Mouse (Mus musculus) liver, postnatal 0 days (tissue): Measurements from ENCODE around the gene Hist1h3f. TPM values are rescaled to one million over a fixed set of nuclear protein-coding genes. Genes with fewer than 3 reads are reported as not detected.
A peak's percentile ranks its signal among the peaks of the same experiment; 100 is the strongest.

Source experiments
- ATAC-seq: fragments of 200-750 bp; cut with Nextera tagmentation; 2 replicates; pipeline ENCODE4 v1.8.0; 2017; ENCODE audit warnings: mild to moderate bottlenecking, moderate library complexity
- DNase-seq: peaks from one replicate; pipeline ENCODE4 v3.0.0-alpha.2; 2016
- H3K27ac ChIP-seq: fragments of 300-500 bp; sonication (generic); 2 replicates; pipeline ENCODE4 v1.5.1; 2014; ENCODE audit warnings: antibody characterized with exemption, moderate library complexity, mild to moderate bottlenecking, low read depth
- H3K27me3 ChIP-seq: fragments of 300-500 bp; sonication (generic); 2 replicates; pipeline ENCODE4 v1.6.1; 2014; ENCODE audit warnings: low read length, control low read depth, mixed read lengths; ENCODE audit not compliant: insufficient read depth
- H3K36me3 ChIP-seq: fragments of 300-500 bp; sonication (generic); replicated peaks from 2 replicates; pipeline ENCODE4 v1.6.1; 2014; ENCODE audit warnings: mild to moderate bottlenecking, control low read depth, low read length, moderate library complexity, mixed read lengths; ENCODE audit not compliant: insufficient read depth
- H3K4me1 ChIP-seq: fragments of 300-500 bp; sonication (generic); 2 replicates; pipeline ENCODE4 v1.6.1; 2014; ENCODE audit warnings: antibody characterized with exemption, mild to moderate bottlenecking, control low read depth; ENCODE audit not compliant: insufficient read depth
- H3K4me2 ChIP-seq: fragments of 300-500 bp; sonication (generic); 2 replicates; pipeline ENCODE4 v1.6.1; 2014; ENCODE audit warnings: low read depth, mild to moderate bottlenecking, low read length, moderate library complexity, mixed read lengths
- H3K4me3 ChIP-seq: fragments of 300-500 bp; sonication (generic); 2 replicates; pipeline ENCODE4 v1.5.1; 2014; ENCODE audit warnings: low read depth, low read length
- H3K9ac ChIP-seq: fragments of 300-500 bp; sonication (generic); replicated peaks from 2 replicates; pipeline ENCODE4 v1.6.1; 2014; ENCODE audit warnings: mild to moderate bottlenecking, moderate library complexity
- H3K9me3 ChIP-seq: fragments of 300-500 bp; sonication (generic); 2 replicates; pipeline ENCODE4 v1.6.1; 2016; ENCODE audit warnings: mild to moderate bottlenecking, control low read depth, low read length, mixed read lengths
- CTCF ChIP-seq: sonication (generic); IDR thresholded peaks from 2 replicates; pipeline ENCODE4 v1.5.1; 2016; ENCODE audit warnings: antibody characterized with exemption, low read depth
- EP300 ChIP-seq: IDR thresholded peaks from 2 replicates; pipeline ENCODE4 v1.6.1; 2016; ENCODE audit warnings: antibody characterized with exemption, low read depth, mild to moderate bottlenecking
- WGBS: fragments of 180-500 bp; shearing (Covaris S2); extraction: QIAGEN DNeasy Blood & Tissue Kit; methylation state at CpG from one replicate; pipeline ENCODE4 v1.1.7; 2014; ENCODE audit not compliant: insufficient replicate concordance; 5-methylcytosine and 5-hydroxymethylcytosine counted together
- polyA plus RNA-seq: library from polyadenylated mRNA; unstranded; fragments of >200 nt; fragmentation: Nextera tagmentation; extraction: Ambion mirVana; gene quantifications from 2 replicates; pipeline ENCODE4 v1.2.1, GENCODE M21; 2015

Gene Hist1h3f
- polyA plus RNA-seq, 1 experiment from 2014 or later = 1.5 TPM

GRCm38 (mm10) chr13:23506351-23506750, 37.5 kb upstream of the Hist1h3f start:
- H3K27ac ChIP-seq = no peak overlapping the region
- H3K4me1 ChIP-seq = peaks cover 17% of the 10 kb centered on the region
- no peaks in the 10 kb centered on the region for H3K27me3 ChIP-seq
- no peak overlapping the region; the same call in 1 of the 2 replicates for H3K9ac ChIP-seq
- DNase-seq (peak; percentile 78), ATAC-seq (peak; percentile 73)
- peak overlapping the region; percentile 76 for H3K4me2 ChIP-seq
- H3K4me3 ChIP-seq = peak overlapping the region; percentile 36; the same call in 1 of the 2 replicates
- 4% methylated on average over 13 of the region's 13 CpGs for WGBS
- no peaks in the 10 kb centered on the region for H3K9me3 ChIP-seq
- TF ChIP-seq EP300 = no peak
- TF ChIP-seq CTCF = no peak
- no peaks in the 10 kb centered on the region for H3K36me3 ChIP-seq

DNA sequence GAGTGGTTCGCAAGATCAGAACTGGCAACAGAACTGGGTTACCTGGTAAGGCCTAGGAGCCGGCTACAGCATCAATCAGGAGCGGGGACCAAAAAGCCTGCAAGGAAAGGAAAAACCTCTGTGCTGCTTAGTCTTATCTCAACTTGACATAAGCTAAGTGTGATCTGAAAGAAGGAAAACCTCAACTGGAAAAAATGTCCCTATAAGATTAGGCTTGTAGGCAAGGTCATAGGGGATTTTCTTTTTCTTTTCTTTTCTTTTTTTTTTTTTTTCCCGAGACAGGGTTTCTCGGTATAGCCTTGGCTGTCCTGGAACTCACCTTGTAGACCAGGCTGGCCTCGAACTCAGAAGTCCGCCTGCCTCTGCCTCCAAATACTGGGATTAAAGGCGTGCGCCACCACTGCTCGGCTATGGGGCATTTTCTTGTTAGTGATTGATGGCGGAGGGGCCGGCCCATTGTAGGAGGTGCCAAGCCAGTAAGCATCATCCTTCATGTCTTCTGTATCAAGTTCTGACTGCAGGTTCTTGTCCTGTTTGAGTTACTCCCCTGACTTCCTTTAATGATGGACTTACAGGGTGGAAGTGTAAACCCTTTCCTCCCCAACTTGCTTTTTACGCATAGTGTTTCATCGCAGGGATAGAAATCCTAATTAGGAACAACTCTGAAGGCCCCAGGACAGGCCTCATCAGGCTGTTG, 36.9 kb upstream of the Hist1h3f start:
- Histone ChIP-seq H3K36me3 (no peaks in the 10 kb centered on the region), H3K4me3 (no peak overlapping the region), H3K27ac (no peak overlapping the region), H3K9ac (no peak overlapping the region), H3K4me2 (peak overlapping the region; percentile 76), H3K9me3 (no peaks in the 10 kb centered on the region), H3K27me3 (no peaks in the 10 kb centered on the region), H3K4me1 (peaks cover 17% of the 10 kb centered on the region)
- ATAC-seq (peak; percentile 22; the same call in 1 of the 2 replicates), DNase-seq (peak; percentile 34)
- no peak for TF ChIP-seq CTCF
- no peak for TF ChIP-seq EP300
- WGBS = 22% methylated on average over 14 of the region's 14 CpGs

DNA sequence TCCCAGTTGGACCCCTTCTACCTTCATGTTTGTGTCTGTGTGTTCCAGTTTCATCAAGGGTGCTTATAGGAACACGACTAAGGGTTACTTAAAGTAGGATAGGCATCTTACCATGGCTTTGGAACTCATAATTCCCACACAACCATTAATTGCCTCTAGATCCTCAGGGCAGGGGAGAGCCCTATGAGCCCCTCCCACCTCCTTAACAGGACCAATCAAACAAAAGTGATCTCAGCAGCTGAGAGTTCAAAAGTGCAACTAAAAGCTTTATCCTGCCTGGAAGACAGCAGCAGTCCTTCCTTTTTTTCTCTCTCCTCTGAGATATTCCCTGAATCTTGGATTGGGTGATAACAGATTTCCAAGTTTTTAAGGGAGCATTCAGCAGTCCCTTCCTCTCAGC, 33.7 kb upstream of the Hist1h3f start:
- H3K4me1 ChIP-seq = peaks cover 15% of the 10 kb centered on the region
- no peak overlapping the region for H3K4me2 ChIP-seq
- 43% methylated on average over 1 of the region's 1 CpGs for WGBS
- DNase-seq (no peak), ATAC-seq (no peak)
- no peak overlapping the region for H3K27ac ChIP-seq
- H3K4me3 ChIP-seq = no peak overlapping the region
- no peaks in the 10 kb centered on the region for H3K27me3 ChIP-seq
- no peaks in the 10 kb centered on the region for H3K36me3 ChIP-seq
- no peaks in the 10 kb centered on the region for H3K9me3 ChIP-seq
- H3K9ac ChIP-seq = no peak overlapping the region
- TF ChIP-seq CTCF (no peak), EP300 (no peak)

- Histone ChIP-seq H3K4me3 (no peak overlapping the region), H3K4me1 (0 out of 2 replicates have a peak, but pooled peaks cover 3% of the 10 kb centered on the region), H3K36me3 (no peaks in the 10 kb centered on the region), H3K9ac (no peak overlapping the region), H3K4me2 (no peak overlapping the region), H3K9me3 (no peaks in the 10 kb centered on the region), H3K27me3 (no peaks in the 10 kb centered on the region), H3K27ac (no peak overlapping the region)
- ATAC-seq = no peak
- TF ChIP-seq EP300 (no peak), CTCF (no peak)
- no peak for DNase-seq
- 84% methylated on average over 1 of the region's 1 CpGs for WGBS
Measured at GRCm38 (mm10) chr13:23513517-23513916, 30.3 kb upstream of the Hist1h3f start.

GRCm38 (mm10) chr13:23515281-23515680, 28.6 kb upstream of the Hist1h3f start:
- WGBS = 72% methylated on average over 5 of the region's 5 CpGs
- Histone ChIP-seq H3K27ac (no peak overlapping the region), H3K9me3 (no peaks in the 10 kb centered on the region), H3K4me3 (no peak overlapping the region), H3K27me3 (no peaks in the 10 kb centered on the region), H3K36me3 (no peaks in the 10 kb centered on the region), H3K4me2 (no peak overlapping the region), H3K9ac (no peak overlapping the region), H3K4me1 (0 out of 2 replicates have a peak, but pooled peaks cover 6% of the 10 kb centered on the region)
- TF ChIP-seq CTCF = no peak
- no peak for TF ChIP-seq EP300
- no peak for DNase-seq
- no peak for ATAC-seq

- 57% methylated on average over 15 of the region's 15 CpGs for WGBS
- H3K27ac ChIP-seq = no peak overlapping the region
- DNase-seq (no peak), ATAC-seq (no peak)
- no peaks in the 10 kb centered on the region for H3K36me3 ChIP-seq
- H3K27me3 ChIP-seq = no peaks in the 10 kb centered on the region
- peak overlapping the region; percentile 73 for H3K4me2 ChIP-seq
- no peak overlapping the region for H3K4me3 ChIP-seq
- no peaks in the 10 kb centered on the region for H3K9me3 ChIP-seq
- H3K4me1 ChIP-seq = 0 out of 2 replicates have a peak, but pooled peaks cover 6% of the 10 kb centered on the region
- no peak for TF ChIP-seq EP300
- no peak for TF ChIP-seq CTCF
- no peak overlapping the region for H3K9ac ChIP-seq
Measured at GRCm38 (mm10) chr13:23515826-23516620, 27.8 kb upstream of the Hist1h3f start.
